Comparison of ENCODE assay signal across 8 mouse cellular contexts in the genomic region with DNA sequence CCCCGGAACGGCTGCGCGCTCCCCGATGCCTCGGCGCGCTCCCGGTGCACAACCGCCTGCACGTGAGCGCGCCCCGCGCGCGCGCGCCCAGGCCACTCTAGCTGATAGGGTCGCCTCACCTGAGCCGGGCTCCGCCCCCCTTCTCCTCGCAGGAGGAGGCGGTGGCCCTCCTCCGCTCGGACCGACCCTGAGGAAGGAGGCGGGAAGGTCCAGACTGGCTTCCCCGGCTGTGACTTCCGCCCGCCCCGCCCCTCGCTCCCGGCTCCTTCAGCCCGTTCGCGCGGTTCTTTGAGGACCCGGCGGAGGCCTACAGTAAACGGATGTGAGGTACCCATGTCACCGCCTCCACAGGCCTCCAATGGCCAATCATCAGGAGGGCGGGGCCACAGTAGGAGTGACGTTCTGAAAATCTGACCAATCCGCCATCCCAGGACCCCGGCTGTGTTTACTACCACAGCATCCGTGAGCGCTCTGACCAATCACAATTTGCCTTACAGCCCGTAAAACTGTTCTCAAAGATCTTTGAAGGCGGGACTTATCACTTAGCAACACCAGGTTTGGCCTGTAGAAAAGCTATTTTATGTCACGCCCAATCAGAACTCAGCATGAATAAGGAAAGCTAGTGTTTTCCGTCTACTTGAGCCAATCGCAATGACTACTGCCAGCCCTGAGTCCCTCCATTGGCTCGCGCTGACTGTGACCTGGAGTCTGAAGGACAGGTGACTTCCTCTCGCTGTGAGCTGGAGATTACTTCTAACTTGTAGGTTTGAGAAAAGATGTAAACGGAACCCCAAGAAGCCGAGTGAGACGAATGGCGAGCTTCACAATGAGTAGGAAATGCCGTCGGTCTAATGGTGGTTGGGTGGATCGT. TPM values are rescaled to one million over a fixed set of nuclear protein-coding genes. Genes with fewer than 3 reads are reported as not detected.
A peak's percentile ranks its signal among the peaks of the same experiment; 100 is the strongest.
DNase-seq lines count a peak whose midpoint lies in the region; ATAC-seq and TF ChIP-seq lines count a peak whose summit lies in the region.

A gene (minus strand): TSS at position 308 of the 871 bp plus-strand sequence.

- H3K27ac ChIP-seq in heart, embryonic 11.5 days (ENCODE audit: low read depth, low read length): peak within 1 kb of the TSS; percentile 96
- peak within 1 kb of the TSS; percentile 98 for H3K27ac ChIP-seq in kidney, embryonic 16.5 days (ENCODE audit: low read length)
- peak within 1 kb of the TSS; percentile 90 for H3K27ac ChIP-seq in liver, adult 2 months (replicated peaks; ENCODE audit: insufficient read depth, low read depth, low read length)

- H3K9me3 ChIP-seq in erythroblast, embryonic 14.5 days (ENCODE audit: control insufficient read depth, low read length): no peaks in the 10 kb centered on the region
- H3K9me3 ChIP-seq in heart, embryonic 11.5 days (replicated peaks; ENCODE audit: control insufficient read depth, low read length): no peaks in the 10 kb centered on the region
- no peaks in the 10 kb centered on the region for H3K9me3 ChIP-seq in kidney, embryonic 16.5 days (ENCODE audit: low read length)

- no peaks in the 10 kb centered on the region for H3K36me3 ChIP-seq in C2C12 (ENCODE audit: control insufficient read depth, insufficient read depth)
- no peaks in the 10 kb centered on the region; the same call in 1 of the 2 replicates for H3K36me3 ChIP-seq in erythroblast, embryonic 14.5 days (ENCODE audit: control insufficient read depth)
- H3K36me3 ChIP-seq in heart, embryonic 11.5 days (ENCODE audit: control insufficient read depth, insufficient read depth, low read length): no peaks in the 10 kb centered on the region
- no peaks in the 10 kb centered on the region for H3K36me3 ChIP-seq in kidney, embryonic 16.5 days (ENCODE audit: insufficient read depth, low read length)
- no peaks in the 10 kb centered on the region for H3K36me3 ChIP-seq in liver, adult 2 months (ENCODE audit: control insufficient read depth, insufficient read depth, low read length)
- H3K36me3 ChIP-seq in myocyte (ENCODE audit: control insufficient read depth, insufficient read depth): no peaks in the 10 kb centered on the region
- no peaks in the 10 kb centered on the region for H3K36me3 ChIP-seq in splenic B cell, adult 2 months (ENCODE audit: control insufficient read depth, insufficient read depth, low read length, poor library complexity, severe bottlenecking)

- DNase-seq in brain, embryonic 14.5 days (ENCODE audit: low read depth): peak; percentile 100
- DNase-seq in liver, adult 2 months (ENCODE audit: extremely low read depth, low read depth, low spot score): peak; percentile 100
- peak; percentile 100 for DNase-seq in splenic B cell, adult 2 months (ENCODE audit: low read depth, low spot score)

- peak within 1 kb of the TSS; percentile 83 for H3K4me2 ChIP-seq in heart, embryonic 11.5 days
- H3K4me2 ChIP-seq in kidney, embryonic 16.5 days (replicated peaks; ENCODE audit: low read depth, low read length): peak within 1 kb of the TSS; percentile 85
- H3K4me2 ChIP-seq in myocyte (ENCODE audit: low read depth): peak within 1 kb of the TSS; percentile 91

- peak within 1 kb of the TSS; percentile 91 for H3K9ac ChIP-seq in heart, embryonic 11.5 days (ENCODE audit: low read depth, low read length)
- H3K9ac ChIP-seq in kidney, embryonic 16.5 days (replicated peaks; ENCODE audit: low read length): peak within 1 kb of the TSS; percentile 94
- H3K9ac ChIP-seq in liver, adult 2 months (ENCODE audit: low read depth, low read length): peak within 1 kb of the TSS; percentile 91

- H3ac ChIP-seq in C2C12 (ENCODE audit: control insufficient read depth, insufficient read length, low read depth): peak within 1 kb of the TSS; percentile 92
- H3ac ChIP-seq in myocyte (ENCODE audit: control insufficient read depth, insufficient read length): peak within 1 kb of the TSS; percentile 31

- peaks cover 31% of the 10 kb centered on the region for H3K79me2 ChIP-seq in C2C12 (ENCODE audit: control insufficient read depth, insufficient read depth)
- peaks cover 7% of the 10 kb centered on the region; the same call in 1 of the 2 replicates for H3K79me2 ChIP-seq in liver, adult 2 months (ENCODE audit: control insufficient read depth, insufficient read depth, low read length)
- peaks cover 20% of the 10 kb centered on the region for H3K79me2 ChIP-seq in myocyte (ENCODE audit: control insufficient read depth, insufficient read depth)

- under 1% methylated on average over 60 of the region's 63 CpGs for WGBS in heart, embryonic 11.5 days (ENCODE audit: insufficient replicate concordance)
- under 1% methylated on average over 59 of the region's 63 CpGs for WGBS in kidney, embryonic 16.5 days
- WGBS in liver, adult 2 months: under 1% methylated on average over 63 of the region's 63 CpGs

- peak; percentile 98 for ATAC-seq in heart, embryonic 11.5 days (replicated peaks; ENCODE audit: insufficient number of reproducible peaks, low FRiP score, low TSS enrichment)
- peak; percentile 98 for ATAC-seq in kidney, embryonic 16.5 days (ENCODE audit: low FRiP score, low TSS enrichment)

- peak; percentile 46; the same call in 1 of the 2 replicates for TF ChIP-seq POLR2A in brain, embryonic 14.5 days (IDR thresholded peaks at IDR 0.05; ENCODE audit: borderline replicate concordance, extremely low read depth, insufficient read depth, insufficient read length, poor library complexity, severe bottlenecking)
- 0 out of 2 replicates have a peak, but pooled peaks have one; percentile 32 for TF ChIP-seq POLR2A in liver, adult 2 months (IDR thresholded peaks at IDR 0.05; ENCODE audit: extremely low read depth, insufficient read depth, low read length)
- TF ChIP-seq POLR2A in myocyte (IDR thresholded peaks at IDR 0.05; ENCODE audit: insufficient read length, low read depth): peak; percentile 60

- no peaks in the 10 kb centered on the region for H3K27me3 ChIP-seq in C2C12 (ENCODE audit: control insufficient read depth, insufficient read depth, insufficient read length)
- no peaks in the 10 kb centered on the region for H3K27me3 ChIP-seq in erythroblast, embryonic 14.5 days (ENCODE audit: control insufficient read depth)
- H3K27me3 ChIP-seq in heart, embryonic 11.5 days (ENCODE audit: control insufficient read depth, insufficient read depth, low read length): no peaks in the 10 kb centered on the region
- no peaks in the 10 kb centered on the region for H3K27me3 ChIP-seq in kidney, embryonic 16.5 days (ENCODE audit: insufficient read depth, low read length)
- no peaks in the 10 kb centered on the region for H3K27me3 ChIP-seq in liver, adult 2 months (ENCODE audit: control insufficient read depth, insufficient read depth, low read length)
- H3K27me3 ChIP-seq in myocyte (ENCODE audit: control insufficient read depth, insufficient read depth, insufficient read length): no peaks in the 10 kb centered on the region
- no peaks in the 10 kb centered on the region for H3K27me3 ChIP-seq in splenic B cell, adult 2 months (ENCODE audit: control insufficient read depth, insufficient read depth, low read length, poor library complexity, severe bottlenecking)

- H3K4me3 ChIP-seq in C2C12 (ENCODE audit: insufficient read depth, poor library complexity, severe bottlenecking): peak within 1 kb of the TSS; percentile 82
- peak within 1 kb of the TSS; percentile 99 for H3K4me3 ChIP-seq in erythroblast, embryonic 14.5 days (replicated peaks)
- peak within 1 kb of the TSS; percentile 71 for H3K4me3 ChIP-seq in heart, embryonic 11.5 days (ENCODE audit: low read depth, low read length)
- peak within 1 kb of the TSS; percentile 82 for H3K4me3 ChIP-seq in kidney, embryonic 16.5 days (ENCODE audit: low read length)
- H3K4me3 ChIP-seq in liver, adult 2 months (ENCODE audit: insufficient read depth, low read depth, low read length): peak within 1 kb of the TSS; percentile 81
- H3K4me3 ChIP-seq in myocyte: peak within 1 kb of the TSS; percentile 55

- no peak for TF ChIP-seq CTCF in C2C12 (IDR thresholded peaks at IDR 0.05; ENCODE audit: control insufficient read depth, insufficient read depth, insufficient read length)
- no peak for TF ChIP-seq CTCF in brain, embryonic 14.5 days (IDR thresholded peaks at IDR 0.05; ENCODE audit: borderline replicate concordance, extremely low read depth, insufficient read depth, insufficient read length)
- no peak for TF ChIP-seq CTCF in liver, adult 2 months (IDR thresholded peaks at IDR 0.05; ENCODE audit: low read depth, low read length)

- peaks cover 20% of the 10 kb centered on the region for H3K79me3 ChIP-seq in C2C12 (ENCODE audit: low read depth)

- peaks cover 44% of the 10 kb centered on the region for H3K4me1 ChIP-seq in erythroblast, embryonic 14.5 days (ENCODE audit: control insufficient read depth)
- H3K4me1 ChIP-seq in heart, embryonic 11.5 days (ENCODE audit: control insufficient read depth, insufficient read depth, low read length): peaks cover 14% of the 10 kb centered on the region; the same call in 1 of the 2 replicates
- H3K4me1 ChIP-seq in kidney, embryonic 16.5 days (ENCODE audit: insufficient read depth, low read length): peaks cover 24% of the 10 kb centered on the region
- peaks cover 12% of the 10 kb centered on the region for H3K4me1 ChIP-seq in liver, adult 2 months (ENCODE audit: control insufficient read depth, insufficient read depth, low read length)

TF ChIP-seq in C2C12, 6 proteins besides CTCF, POLR2A, EP300 and RAD21 (continues in another document):
- no peak for TF ChIP-seq CEBPB (IDR thresholded peaks at IDR 0.05; ENCODE audit: low read depth)
- no peak for TF ChIP-seq FOSL1 (IDR thresholded peaks at IDR 0.05; ENCODE audit: insufficient read depth, low read length, poor library complexity, severe bottlenecking)
- TF ChIP-seq MAX (IDR thresholded peaks at IDR 0.05): peak; percentile 10
- no peak for TF ChIP-seq MYOG (IDR thresholded peaks at IDR 0.05; ENCODE audit: control insufficient read depth, extremely low read depth, insufficient read length)
- no peak for TF ChIP-seq MYOD1 (IDR thresholded peaks at IDR 0.05; ENCODE audit: control insufficient read depth, insufficient read length, low read depth)

TF ChIP-seq in myocyte, 11 proteins besides CTCF, POLR2A, EP300 and RAD21 (continues in another document):
- TF ChIP-seq USF1 (IDR thresholded peaks at IDR 0.05; ENCODE audit: low read depth) (peak; percentile 78), CEBPB (IDR thresholded peaks at IDR 0.05; ENCODE audit: insufficient read depth, poor library complexity, severe bottlenecking) (no peak), SRF (IDR thresholded peaks at IDR 0.05; ENCODE audit: control insufficient read depth, insufficient read length, low read depth) (no peak), TCF3 (IDR thresholded peaks at IDR 0.05; ENCODE audit: insufficient read length, low read depth) (no peak), TCF12 (IDR thresholded peaks at IDR 0.05; ENCODE audit: insufficient read depth, poor library complexity, severe bottlenecking) (no peak)

RNA-seq across cellular contexts. Expression of the gene that starts here (rescaled TPM):
- 4.7 TPM for polyA plus RNA-seq in C2C12 (2012; fragmentation: generic; extraction: Trizol)
- 36.2 and 44.4 TPM in 2 replicates for polyA plus RNA-seq in brain, embryonic 14.5 days (2012; rRNA removed)
- polyA plus RNA-seq in erythroblast, embryonic 14.5 days (2012): 0.09 and 0.11 TPM in 2 replicates
- 16.3 and 17.3 TPM in 2 replicates for polyA plus RNA-seq in heart, embryonic 11.5 days (2014; fragmentation: Nextera tagmentation; extraction: Ambion mirVana)
- 25.2 and 27.9 TPM in 2 replicates for polyA plus RNA-seq in kidney, embryonic 16.5 days (2015; fragmentation: Nextera tagmentation; extraction: Ambion mirVana)
- 6.9 and 7.1 TPM in 2 replicates for total RNA-seq in liver, adult 2 months (2014; rRNA removed)
- 8.6 and 11.1 TPM in 2 replicates for polyA plus RNA-seq in liver, adult 2 months (2012; rRNA removed)
- polyA plus RNA-seq in myocyte (2012; fragmentation: generic; extraction: Trizol): 5.1 TPM

Comparison
In these comparisons a context has a peak if more than half of its experiments do, and no peak if none do; other contexts are left out.
1. Peak in every context shown above with its lines: DNase-seq, ATAC-seq, H3K4me3 ChIP-seq and H3K27ac ChIP-seq.